Mouse (Mus musculus): Measurements from ENCODE around the gene Ttc39a. TPM values are rescaled to one million over a fixed set of nuclear protein-coding genes. Genes with fewer than 3 reads are reported as not detected.
A peak's percentile ranks its signal among the peaks of the same experiment; 100 is the strongest.

Ttc39a gene
- polyA plus RNA-seq, 1 experiment from 2014 or later: 8.8 TPM

DNA sequence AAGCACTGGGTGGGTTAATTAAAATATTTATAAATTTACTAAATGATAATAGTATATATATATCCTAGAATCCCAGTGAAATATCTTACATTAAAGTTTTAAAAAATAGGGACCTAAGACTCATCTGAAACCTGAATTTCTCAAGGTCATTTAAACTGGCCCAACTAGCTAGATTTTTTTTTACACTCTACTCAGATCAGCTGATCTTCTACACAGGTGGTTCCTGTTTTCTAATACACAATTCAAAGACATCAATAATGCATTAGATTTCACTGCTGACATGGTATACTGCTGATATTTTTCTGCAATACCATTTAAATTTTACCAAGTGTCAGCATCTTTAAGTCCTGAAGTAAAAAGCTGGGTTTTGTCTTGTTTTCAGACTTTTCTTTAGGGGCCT lies 57.5 kb downstream of the Ttc39a start:
- Histone ChIP-seq H3K9ac (no peak overlapping the region), H3K4me3 (no peak overlapping the region), H3K9me3 (no peaks in the 10 kb centered on the region), H3K4me2 (no peak overlapping the region), H3K27me3 (replicated peaks) (no peaks in the 10 kb centered on the region), H3K36me3 (no peaks in the 10 kb centered on the region), H3K27ac (replicated peaks) (no peak overlapping the region), H3K4me1 (peaks cover 38% of the 10 kb centered on the region)
- no peak for ATAC-seq (ENCODE audit: extremely low read depth, insufficient number of reproducible peaks, low FRiP score, low TSS enrichment)

DNA sequence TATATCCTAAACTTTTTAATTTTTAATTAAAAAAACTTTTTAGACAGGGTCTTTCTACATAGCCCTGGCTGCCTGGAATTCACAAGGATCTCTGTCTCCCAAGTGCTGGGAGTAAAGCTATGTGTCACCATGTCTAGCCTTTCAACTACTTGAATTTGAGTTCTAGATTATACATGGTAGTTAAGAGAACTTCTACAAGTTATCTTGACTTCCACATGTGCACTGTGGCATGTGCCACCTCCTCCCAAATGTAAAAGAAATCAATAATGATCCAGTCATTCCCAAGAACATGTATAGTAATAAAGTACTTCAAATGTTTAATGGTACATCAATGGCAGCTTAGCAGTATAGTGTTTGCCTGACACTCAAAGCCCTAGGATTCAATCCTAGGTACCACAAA lies 61.3 kb downstream of the Ttc39a start:
- H3K4me2 ChIP-seq: no peak overlapping the region
- no peak for ATAC-seq (ENCODE audit: extremely low read depth, insufficient number of reproducible peaks, low FRiP score, low TSS enrichment)
- no peaks in the 10 kb centered on the region for H3K9me3 ChIP-seq
- H3K27me3 ChIP-seq (replicated peaks): no peaks in the 10 kb centered on the region
- H3K4me1 ChIP-seq: peaks cover 27% of the 10 kb centered on the region
- no peak overlapping the region for H3K4me3 ChIP-seq
- no peak overlapping the region for H3K27ac ChIP-seq (replicated peaks)
- peaks cover 11% of the 10 kb centered on the region for H3K36me3 ChIP-seq
- no peak overlapping the region for H3K9ac ChIP-seq

DNA sequence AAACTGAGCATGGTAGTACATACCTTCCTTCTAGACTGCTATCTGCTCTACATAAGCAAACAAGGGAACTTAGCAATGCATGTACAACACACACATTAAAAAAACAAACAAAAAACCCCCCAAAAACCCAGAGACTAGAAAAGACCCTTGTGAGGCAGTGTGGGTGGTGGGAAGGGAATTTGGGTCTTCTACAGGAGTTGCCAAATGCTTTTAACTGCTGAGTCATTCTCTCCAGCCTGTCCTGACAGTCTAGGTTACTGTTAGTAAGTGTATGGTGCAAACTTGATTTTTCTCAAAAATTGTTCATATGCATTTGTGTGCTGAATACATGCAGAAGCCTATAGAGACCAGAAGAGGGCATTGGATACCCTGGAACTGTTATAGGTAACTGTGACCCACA lies 65.2 kb downstream of the Ttc39a start:
- Histone ChIP-seq H3K9me3 (no peaks in the 10 kb centered on the region), H3K27me3 (replicated peaks) (no peaks in the 10 kb centered on the region), H3K4me1 (peaks cover 36% of the 10 kb centered on the region), H3K27ac (replicated peaks) (no peak overlapping the region), H3K36me3 (peaks cover 12% of the 10 kb centered on the region), H3K4me3 (no peak overlapping the region), H3K9ac (no peak overlapping the region), H3K4me2 (no peak overlapping the region)
- no peak for ATAC-seq (ENCODE audit: extremely low read depth, insufficient number of reproducible peaks, low FRiP score, low TSS enrichment)

DNA sequence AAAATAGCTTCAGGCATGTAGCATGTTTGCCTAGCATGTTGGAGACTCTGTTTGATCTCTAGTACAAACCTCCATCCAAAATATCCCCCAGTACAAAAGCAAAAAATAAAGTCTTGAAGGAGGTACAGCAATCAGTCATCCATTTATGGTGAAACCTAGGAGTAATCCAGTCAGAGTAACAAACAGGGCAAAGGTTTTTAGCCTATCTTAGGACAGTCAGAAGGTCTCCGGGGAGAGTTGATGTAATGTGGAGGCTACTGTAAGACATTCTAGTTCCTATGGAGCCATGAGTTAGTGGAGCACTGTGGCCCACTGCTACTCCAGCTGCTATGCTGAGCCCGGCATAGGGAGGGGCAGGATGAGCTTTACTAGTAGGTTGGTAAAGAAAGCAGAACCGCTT lies 66.1 kb downstream of the Ttc39a start:
- H3K4me2 ChIP-seq: no peak overlapping the region
- H3K27ac ChIP-seq (replicated peaks): no peak overlapping the region
- 89% methylated on average over 3 of the region's 3 CpGs for WGBS
- H3K4me1 ChIP-seq: peaks cover 36% of the 10 kb centered on the region
- no peak for ATAC-seq (ENCODE audit: extremely low read depth, insufficient number of reproducible peaks, low FRiP score, low TSS enrichment)
- no peak overlapping the region for H3K4me3 ChIP-seq
- H3K27me3 ChIP-seq (replicated peaks): no peaks in the 10 kb centered on the region
- peaks cover 12% of the 10 kb centered on the region for H3K36me3 ChIP-seq
- H3K9ac ChIP-seq: no peak overlapping the region
- no peaks in the 10 kb centered on the region for H3K9me3 ChIP-seq

DNA sequence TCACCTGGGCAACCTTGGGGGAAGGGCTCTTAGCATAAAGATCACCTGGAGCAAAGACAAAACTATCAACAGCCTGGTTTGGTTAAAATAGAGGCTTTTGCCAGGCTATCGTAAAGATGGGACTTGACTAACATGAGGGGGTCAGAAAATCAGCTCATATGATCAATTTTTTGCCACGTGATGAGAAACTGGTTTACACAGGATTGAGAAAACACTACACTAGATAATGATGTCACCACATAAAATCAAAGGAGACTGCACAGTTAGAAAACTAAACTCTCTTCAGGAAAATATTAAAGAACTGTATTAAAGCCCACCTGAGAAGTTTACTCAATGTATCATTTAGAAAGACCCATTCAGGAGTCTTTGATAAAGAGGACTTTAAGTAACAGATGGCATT lies 68.7 kb downstream of the Ttc39a start:
- ATAC-seq (ENCODE audit: extremely low read depth, insufficient number of reproducible peaks, low FRiP score, low TSS enrichment): no peak
- Histone ChIP-seq H3K9me3 (no peaks in the 10 kb centered on the region), H3K9ac (peak overlapping the region; percentile 99), H3K27ac (replicated peaks) (no peak overlapping the region), H3K4me2 (peak overlapping the region; percentile 70), H3K4me3 (peak overlapping the region; percentile 97), H3K4me1 (peaks cover 33% of the 10 kb centered on the region), H3K27me3 (replicated peaks) (no peaks in the 10 kb centered on the region), H3K36me3 (peaks cover 12% of the 10 kb centered on the region)
- WGBS: 46% methylated on average over 2 of the region's 2 CpGs

DNA sequence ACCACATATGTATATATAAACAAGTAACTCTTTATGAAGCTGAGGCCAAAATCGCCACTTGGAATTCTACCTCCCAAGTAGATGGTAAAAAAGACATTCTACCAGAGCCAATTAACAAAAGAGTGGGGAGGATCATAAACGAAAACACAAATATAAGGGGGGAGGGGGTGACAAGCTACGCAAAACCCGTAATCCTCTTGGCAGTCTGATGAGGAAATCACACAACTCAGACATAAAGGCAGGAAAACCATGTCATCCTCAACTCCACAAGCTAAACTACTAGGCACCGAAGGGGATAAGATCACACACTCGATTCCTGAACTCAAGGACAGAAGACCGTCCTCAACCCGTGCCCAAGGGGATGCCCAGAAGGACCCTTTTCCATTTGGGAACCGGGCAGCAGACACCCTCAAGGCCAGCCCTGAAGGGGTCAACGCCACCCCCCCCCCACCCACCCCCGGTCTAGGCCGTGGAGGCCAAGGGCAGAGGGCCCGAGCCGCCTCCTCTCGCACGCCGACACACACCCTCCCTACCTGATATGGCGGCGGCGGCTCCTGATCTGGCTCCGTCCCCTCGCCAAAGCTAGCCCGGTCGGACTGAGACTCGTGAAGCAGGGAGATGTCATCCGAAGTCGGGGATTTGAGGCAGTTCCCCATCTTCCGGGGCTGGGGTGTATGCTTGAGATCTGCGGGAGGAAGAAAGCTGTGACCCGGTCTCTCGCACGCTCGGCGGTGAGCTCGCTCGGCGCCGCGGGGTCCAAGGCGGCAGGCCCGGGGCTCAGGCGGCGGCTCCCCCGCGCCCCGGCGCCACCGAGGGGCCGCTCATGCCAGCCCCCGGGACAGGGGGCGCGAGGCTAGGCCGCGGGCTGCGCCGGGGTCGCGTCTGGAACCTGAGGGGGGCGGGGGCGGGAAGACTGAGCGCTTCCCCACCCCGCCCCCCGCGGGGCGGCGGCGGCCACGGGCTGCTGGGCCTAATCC lies 69.4 kb downstream of the Ttc39a start:
- ATAC-seq (ENCODE audit: extremely low read depth, insufficient number of reproducible peaks, low FRiP score, low TSS enrichment): peak; percentile 51
- Histone ChIP-seq H3K4me1 (peaks cover 29% of the 10 kb centered on the region), H3K36me3 (peaks cover 12% of the 10 kb centered on the region), H3K4me2 (peak overlapping the region; percentile 70), H3K27ac (replicated peaks) (peak overlapping the region; percentile 98), H3K9ac (peak overlapping the region; percentile 99), H3K9me3 (no peaks in the 10 kb centered on the region), H3K27me3 (replicated peaks) (no peaks in the 10 kb centered on the region), H3K4me3 (peak overlapping the region; percentile 97)
- WGBS: under 1% methylated on average over 51 of the region's 68 CpGs

DNA sequence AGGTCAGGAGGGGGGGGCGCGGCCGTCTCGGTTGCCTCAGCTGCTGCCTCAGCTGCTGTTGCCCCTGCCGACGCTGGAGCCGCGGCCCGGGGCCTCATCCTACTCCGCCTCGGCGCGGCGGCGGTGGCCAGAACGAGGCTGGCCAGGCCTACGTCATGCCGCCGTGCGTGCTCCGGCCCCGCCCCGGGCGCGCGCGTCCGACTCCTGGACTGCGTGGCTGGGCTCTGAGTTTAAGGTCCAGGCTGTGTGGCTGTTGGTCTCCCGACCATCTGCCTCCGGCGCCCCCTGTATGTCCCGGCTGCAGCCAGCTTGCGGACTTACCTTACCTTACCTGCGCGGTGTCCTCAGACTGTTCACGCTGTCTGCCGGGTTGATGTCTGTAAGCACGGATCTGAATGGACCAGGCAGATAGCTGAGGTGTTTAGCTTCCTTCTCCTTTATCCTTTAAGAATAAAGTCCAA lies 70.2 kb downstream of the Ttc39a start:
- Histone ChIP-seq H3K9ac (peak overlapping the region; percentile 99), H3K4me2 (peak overlapping the region; percentile 70), H3K36me3 (peaks cover 12% of the 10 kb centered on the region), H3K4me3 (peak overlapping the region; percentile 97), H3K4me1 (peaks cover 23% of the 10 kb centered on the region), H3K27me3 (replicated peaks) (no peaks in the 10 kb centered on the region), H3K9me3 (no peaks in the 10 kb centered on the region), H3K27ac (replicated peaks) (peak overlapping the region; percentile 98)
- WGBS: under 1% methylated on average over 35 of the region's 39 CpGs
- peak; percentile 98 for ATAC-seq (ENCODE audit: extremely low read depth, insufficient number of reproducible peaks, low FRiP score, low TSS enrichment)

DNA sequence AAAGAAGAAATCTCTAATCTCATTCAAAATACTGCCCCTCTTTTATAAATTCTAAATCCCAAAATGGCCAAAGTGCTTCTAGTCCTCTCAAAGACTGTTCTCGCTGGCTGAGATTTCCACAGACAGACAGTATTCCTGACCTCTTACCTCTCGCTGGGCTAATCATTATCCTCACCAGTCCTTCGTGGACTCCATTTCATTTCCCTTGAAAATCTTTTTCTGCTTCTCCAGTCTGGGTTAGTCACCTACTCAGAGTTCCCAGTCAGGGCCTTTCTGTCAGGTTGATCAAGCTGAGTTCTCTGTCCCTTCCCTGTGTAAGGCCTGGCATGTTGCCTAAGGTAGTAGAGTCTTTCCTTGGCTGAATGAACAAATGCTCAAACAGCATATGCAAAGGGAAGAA lies 71.0 kb downstream of the Ttc39a start:
- H3K4me3 ChIP-seq: no peak overlapping the region
- H3K27ac ChIP-seq (replicated peaks): no peak overlapping the region
- peaks cover 4% of the 10 kb centered on the region for H3K36me3 ChIP-seq
- H3K4me2 ChIP-seq: no peak overlapping the region
- peaks cover 16% of the 10 kb centered on the region for H3K4me1 ChIP-seq
- no peaks in the 10 kb centered on the region for H3K9me3 ChIP-seq
- WGBS: 79% methylated on average over 3 of the region's 3 CpGs
- H3K9ac ChIP-seq: no peak overlapping the region
- no peak for ATAC-seq (ENCODE audit: extremely low read depth, insufficient number of reproducible peaks, low FRiP score, low TSS enrichment)
- H3K27me3 ChIP-seq (replicated peaks): no peaks in the 10 kb centered on the region

DNA sequence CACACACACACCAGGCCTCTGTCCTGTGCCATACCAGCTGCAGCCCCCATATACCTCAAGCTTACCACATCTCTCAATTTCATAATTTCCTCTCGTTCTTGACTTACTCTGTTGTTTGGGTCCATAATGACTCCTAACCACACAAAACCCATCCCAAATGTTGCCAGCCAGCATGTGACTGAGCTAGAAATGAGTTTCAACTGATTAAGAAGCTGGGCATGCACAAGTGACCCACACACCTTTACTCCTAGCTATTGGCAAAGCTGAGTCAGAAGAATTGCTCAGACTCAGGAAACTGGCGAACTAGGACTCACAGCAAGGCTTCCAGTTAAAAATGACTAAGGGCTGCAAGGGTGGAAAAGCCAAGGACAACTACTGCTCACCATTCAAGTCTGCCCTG lies 75.0 kb downstream of the Ttc39a start:
- no peak overlapping the region for H3K4me3 ChIP-seq
- no peaks in the 10 kb centered on the region for H3K4me1 ChIP-seq
- H3K9me3 ChIP-seq: no peaks in the 10 kb centered on the region
- ATAC-seq (ENCODE audit: extremely low read depth, insufficient number of reproducible peaks, low FRiP score, low TSS enrichment): no peak
- 75% methylated on average over 2 of the region's 2 CpGs for WGBS
- no peaks in the 10 kb centered on the region for H3K36me3 ChIP-seq
- H3K9ac ChIP-seq: no peak overlapping the region
- H3K27ac ChIP-seq (replicated peaks): no peak overlapping the region
- 0 out of 2 replicates have a peak, but pooled peaks cover 3% of the 10 kb centered on the region for H3K27me3 ChIP-seq (replicated peaks)
- no peak overlapping the region for H3K4me2 ChIP-seq

DNA sequence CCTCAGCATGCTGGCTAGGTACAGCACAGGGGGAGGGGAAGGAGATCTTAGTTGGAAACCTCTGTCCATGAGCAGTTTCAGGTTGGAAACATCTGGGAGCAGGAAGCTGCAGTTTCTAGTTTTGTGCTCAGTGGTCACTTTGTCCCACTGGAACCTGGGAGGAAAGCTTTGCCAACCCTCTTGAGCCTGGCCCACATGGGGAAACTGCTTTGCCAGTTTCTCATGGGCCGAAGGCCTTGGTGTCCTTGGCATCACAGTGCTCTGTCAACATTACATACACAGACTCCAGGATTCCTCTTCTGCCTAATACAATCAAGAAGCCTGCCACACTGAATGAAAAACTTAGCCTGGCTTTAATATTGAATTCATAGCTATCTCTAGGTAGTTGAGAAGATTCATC lies 76.3 kb downstream of the Ttc39a start:
- H3K4me1 ChIP-seq: no peaks in the 10 kb centered on the region
- no peak overlapping the region for H3K9ac ChIP-seq
- WGBS: 85% methylated on average over 1 of the region's 1 CpGs
- H3K4me3 ChIP-seq: no peak overlapping the region
- H3K4me2 ChIP-seq: no peak overlapping the region
- 0 out of 2 replicates have a peak, but pooled peaks cover 3% of the 10 kb centered on the region for H3K27me3 ChIP-seq (replicated peaks)
- no peaks in the 10 kb centered on the region for H3K9me3 ChIP-seq
- no peak for ATAC-seq (ENCODE audit: extremely low read depth, insufficient number of reproducible peaks, low FRiP score, low TSS enrichment)
- H3K36me3 ChIP-seq: no peaks in the 10 kb centered on the region
- H3K27ac ChIP-seq (replicated peaks): no peak overlapping the region

DNA sequence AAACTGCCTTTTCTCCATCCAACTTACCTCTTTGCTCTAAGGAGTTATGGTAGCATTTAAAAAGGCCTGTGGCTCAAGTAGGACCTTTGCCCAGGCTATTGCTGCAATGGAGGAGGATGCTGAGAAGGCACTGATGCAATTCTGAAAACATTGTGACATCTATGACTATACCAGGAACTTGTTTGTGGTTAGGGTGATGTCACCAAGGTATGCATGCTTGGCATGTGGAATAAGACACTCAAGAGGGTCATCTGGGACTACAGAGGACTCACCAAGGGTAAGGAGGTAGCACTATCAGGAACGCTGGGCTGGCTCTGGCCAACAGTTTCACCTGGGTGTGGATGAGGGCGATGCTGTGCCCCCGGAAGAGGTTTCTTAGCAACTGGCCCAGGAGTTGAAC lies 78.2 kb downstream of the Ttc39a start, which contains the start of gene Rnf11:
Gene Rnf11 (minus strand): TSS at position 108 of the 400 bp plus-strand sequence.
- WGBS: 56% methylated on average over 3 of the region's 3 CpGs
- H3K4me1 ChIP-seq: no peaks in the 10 kb centered on the region
- 0 out of 2 replicates have a peak, but pooled peaks cover 3% of the 10 kb centered on the region for H3K27me3 ChIP-seq (replicated peaks)
- H3K36me3 ChIP-seq: no peaks in the 10 kb centered on the region
- H3K4me2 ChIP-seq: no peak within 1 kb of the TSS
- no peak within 1 kb of the TSS for H3K4me3 ChIP-seq
- H3K27ac ChIP-seq (replicated peaks): no peak within 1 kb of the TSS
- no peak for ATAC-seq (ENCODE audit: extremely low read depth, insufficient number of reproducible peaks, low FRiP score, low TSS enrichment)
- H3K9ac ChIP-seq: no peak within 1 kb of the TSS
- no peaks in the 10 kb centered on the region for H3K9me3 ChIP-seq

DNA sequence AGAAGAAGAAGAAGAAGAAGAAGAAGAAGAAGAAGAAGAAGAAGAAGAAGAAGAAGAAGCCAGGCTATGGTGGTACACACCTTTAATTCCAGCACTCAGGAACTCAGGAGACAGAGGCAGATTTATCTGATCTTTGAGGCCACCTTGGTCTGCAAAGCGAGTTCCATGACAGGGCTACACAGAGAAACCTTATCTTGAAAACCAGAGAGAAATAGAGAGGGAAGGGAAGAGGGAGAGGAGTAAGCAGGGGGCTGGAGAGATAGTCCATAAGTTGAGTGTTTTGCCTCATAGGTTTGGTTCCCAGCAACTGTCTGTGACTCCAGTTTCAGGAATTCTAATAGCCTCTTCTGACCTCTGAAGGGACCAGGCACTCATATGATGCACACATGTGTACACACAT lies 82.4 kb downstream of the Ttc39a start:
- Histone ChIP-seq H3K4me2 (no peak overlapping the region), H3K4me1 (0 out of 2 replicates have a peak, but pooled peaks cover 3% of the 10 kb centered on the region), H3K36me3 (no peaks in the 10 kb centered on the region), H3K9me3 (no peaks in the 10 kb centered on the region), H3K27ac (replicated peaks) (no peak overlapping the region), H3K27me3 (replicated peaks) (0 out of 2 replicates have a peak, but pooled peaks cover 3% of the 10 kb centered on the region), H3K4me3 (no peak overlapping the region), H3K9ac (no peak overlapping the region)
- WGBS: 44% methylated on average over 1 of the region's 1 CpGs
- ATAC-seq (ENCODE audit: extremely low read depth, insufficient number of reproducible peaks, low FRiP score, low TSS enrichment): no peak

Measured in heart, embryonic 13.5 days (tissue).